Mouse (Mus musculus) left cerebral cortex, adult 2 months (tissue): ENCODE results near the gene Kirrel. TPM values are rescaled to one million over a fixed set of nuclear protein-coding genes. Genes with fewer than 3 reads are reported as not detected.
A peak's percentile ranks its signal among the peaks of the same experiment; 100 is the strongest.

Source experiments
- DNase-seq, 2 experiments: peaks; one replicate each; pipeline ENCODE4 v3.0.0; 2021 to 2022; ENCODE audit warnings: low spot score in 2 of 2, mixed read lengths in 1 of 2; ENCODE audit errors: extremely low spot score in 1 of 2
- H3K27ac ChIP-seq: fragments of 200-600 bp; 2 replicates; pipeline ENCODE4 v1.8.1; 2022
- H3K4me3 ChIP-seq: fragments of 200-600 bp; 2 replicates; pipeline ENCODE4 v1.8.1; 2022
- CTCF ChIP-seq: fragments of 200-600 bp; IDR thresholded peaks from 2 replicates; pipeline ENCODE4 v1.8.1; 2022; ENCODE audit warnings: antibody characterized with exemption, mild to moderate bottlenecking, moderate library complexity
- intact Hi-C: fragments of 180-260 bp; cut with DNase I; formaldehyde crosslinking; loops from one replicate; pipeline ENCODE4 v1.15.1; 2025
- total RNA-seq, 2 experiments: library from RNA; stranded (reverse); gene quantifications; 2 replicates each; pipeline ENCODE4 v1.2.3; 2021

Kirrel gene
- total RNA-seq, 2 experiments from 2014 or later, result 4.3 to 4.9 TPM

DNA sequence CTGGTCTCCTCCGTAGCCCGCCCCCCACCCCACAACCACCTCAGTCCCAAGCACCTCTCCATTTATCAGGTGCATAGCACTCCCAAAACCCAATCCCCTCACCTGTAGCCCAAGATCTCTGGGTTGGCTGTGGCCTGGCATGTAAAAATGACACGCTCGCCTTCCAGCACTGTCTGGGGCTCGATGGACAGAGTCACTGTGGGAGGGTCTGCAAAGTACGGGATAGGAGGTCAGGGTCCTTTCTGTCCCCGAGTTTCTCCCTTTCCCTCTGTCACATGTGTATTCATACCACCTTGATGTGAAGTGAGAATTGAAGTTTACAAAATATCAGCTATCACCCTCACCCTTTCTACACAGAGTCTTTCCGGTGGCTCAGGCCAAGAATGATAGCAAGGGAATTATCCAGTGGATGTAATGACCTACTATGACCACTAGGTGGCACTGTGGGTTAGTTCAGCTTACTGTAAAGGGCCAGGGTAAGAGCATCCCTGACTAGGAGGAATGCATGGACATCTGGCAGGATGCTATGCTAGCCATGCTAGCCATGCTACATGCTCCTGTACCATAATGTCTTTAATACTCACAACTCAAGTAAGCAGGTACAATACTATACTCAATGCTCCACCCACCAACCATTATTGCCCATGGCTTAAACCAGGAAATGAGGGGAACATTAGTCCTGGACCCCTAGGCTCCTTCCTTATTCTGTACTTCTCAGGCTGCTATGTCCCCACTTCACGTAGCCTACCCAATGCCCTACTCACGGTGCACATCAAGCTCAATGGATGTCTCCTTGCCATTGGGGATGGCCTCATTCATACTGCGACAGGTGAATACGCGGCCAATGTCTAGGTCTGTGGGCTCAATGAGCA is 84.6 kb downstream of the Kirrel start:
- peak; percentile 56 to 63 for DNase-seq
- intact Hi-C loops, result loop anchor here (1.0 to 5.0 kb wide), 3 partner anchors 58 to 407 kb away; no protein-coding TSS in a partner anchor
- peak; percentile 99 for TF ChIP-seq CTCF

DNA sequence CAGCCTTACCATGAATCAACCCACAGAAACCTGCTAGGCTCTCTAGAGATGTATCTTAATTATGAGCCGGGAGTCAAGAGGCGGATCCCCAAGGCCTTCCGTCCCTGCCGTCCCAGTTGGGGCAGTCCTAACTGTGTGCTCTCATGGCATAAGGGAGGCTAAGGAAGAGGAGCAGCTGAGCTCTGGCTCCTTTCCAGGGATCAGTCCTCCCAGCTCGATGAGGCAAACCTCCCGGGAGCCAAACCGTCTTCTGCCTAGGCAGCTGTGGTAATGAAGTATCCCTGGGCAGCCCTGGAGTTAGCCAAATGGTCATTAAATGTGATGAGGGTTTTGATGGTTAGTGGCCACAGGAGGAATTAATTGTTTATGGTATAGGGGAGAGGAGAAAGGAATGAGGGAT is 87.4 kb downstream of the Kirrel start:
- no peak for DNase-seq
- no peak for TF ChIP-seq CTCF
- Histone ChIP-seq H3K27ac (no peak overlapping the region), H3K4me3 (no peak overlapping the region)
- intact Hi-C loops, result loop anchor here (5.0 kb wide), 1 partner anchor 55 kb away; no protein-coding TSS in a partner anchor

More for the DNA sequence above, 84.6 kb downstream of the Kirrel start:
- H3K27ac ChIP-seq, result no peak overlapping the region
- no peak overlapping the region for H3K4me3 ChIP-seq

DNA sequence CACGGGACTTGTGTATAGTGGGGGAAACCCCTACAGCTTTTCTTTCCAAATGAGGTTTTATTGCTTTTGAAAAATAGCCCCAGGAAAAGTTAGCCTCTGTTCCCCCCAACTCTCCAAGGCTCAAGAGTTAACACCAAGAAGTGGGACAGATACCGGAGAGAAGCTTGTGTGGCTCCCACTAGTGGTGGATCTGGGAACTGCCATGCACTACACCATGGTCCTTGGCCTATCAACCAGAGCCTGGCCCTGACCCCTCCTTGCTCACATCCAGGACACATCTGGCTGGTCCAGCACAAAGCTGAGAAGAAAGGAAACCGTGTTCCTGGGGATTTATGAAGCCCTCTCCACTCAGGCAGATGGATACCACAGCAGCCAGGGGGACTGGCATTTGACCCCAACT is 92.3 kb downstream of the Kirrel start:
- intact Hi-C loops, result no loop called here
- Histone ChIP-seq H3K27ac (no peak overlapping the region), H3K4me3 (no peak overlapping the region)
- DNase-seq, result no peak
- TF ChIP-seq CTCF, result peak; percentile 84

DNA sequence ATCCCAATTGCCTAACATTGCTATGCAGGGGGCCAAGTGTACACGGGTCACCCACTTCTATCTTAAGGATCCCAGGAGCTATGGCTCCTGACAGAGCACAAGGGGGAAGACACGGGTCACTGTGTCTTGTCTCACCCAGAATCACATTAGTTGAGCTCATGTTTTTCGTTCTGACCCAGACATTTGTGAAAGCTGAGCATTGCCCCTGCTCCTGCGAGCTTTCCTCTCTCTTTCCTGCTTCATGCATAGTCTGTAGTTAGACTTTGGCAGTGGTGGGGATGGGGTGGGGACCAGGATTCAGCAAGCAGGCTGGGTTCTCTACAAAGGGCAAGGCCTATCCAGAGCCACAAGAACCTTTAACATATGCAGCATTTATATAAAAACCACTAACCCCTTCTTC is 94.8 kb downstream of the Kirrel start:
- Histone ChIP-seq H3K27ac (no peak overlapping the region), H3K4me3 (no peak overlapping the region)
- intact Hi-C loops, result no loop called here
- DNase-seq, result no peak
- TF ChIP-seq CTCF, result no peak

DNA sequence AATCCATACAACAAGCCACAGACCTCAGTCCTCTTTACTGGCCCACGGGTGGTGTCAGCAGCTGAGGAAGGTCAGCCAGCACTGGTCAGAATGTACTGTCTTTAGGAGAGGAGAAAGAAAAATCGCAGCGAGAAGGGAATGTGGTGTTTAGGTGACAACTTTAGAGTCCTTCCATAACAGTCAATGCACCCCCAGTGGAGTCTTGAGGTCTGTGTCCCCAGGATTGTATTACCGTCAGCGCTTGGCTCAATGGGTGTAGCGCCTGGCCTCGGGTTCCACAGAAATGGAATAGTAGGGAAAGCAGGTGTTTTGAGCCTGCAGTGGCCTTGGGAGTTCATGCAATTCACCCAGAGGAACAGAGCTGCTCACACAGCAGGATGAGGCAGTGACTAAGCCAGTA is 95.2 kb downstream of the Kirrel start:
- no peak overlapping the region for H3K27ac ChIP-seq
- no peak for DNase-seq
- no peak overlapping the region for H3K4me3 ChIP-seq
- intact Hi-C loops, result no loop called here
- no peak for TF ChIP-seq CTCF

DNA sequence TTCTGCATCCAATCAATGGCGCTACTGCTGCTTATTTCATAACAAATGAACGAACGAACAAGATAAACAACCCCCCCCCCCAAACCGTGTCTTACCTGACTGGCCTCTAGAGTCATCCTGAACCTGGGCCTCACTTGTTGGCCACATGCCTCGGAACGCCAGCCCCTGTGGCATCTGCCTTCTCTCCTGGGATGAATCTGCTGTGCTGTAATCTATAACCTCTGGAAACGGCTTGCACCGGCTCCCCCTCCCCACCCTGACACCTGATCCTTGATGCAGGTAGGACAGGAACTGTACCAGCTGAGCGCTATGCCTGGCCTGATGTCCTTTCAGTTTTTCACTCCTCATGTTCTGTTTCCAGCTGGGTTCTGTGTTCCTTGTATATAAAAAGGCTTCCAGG is 96.9 kb downstream of the Kirrel start:
- intact Hi-C loops, result no loop called here
- H3K27ac ChIP-seq, result no peak overlapping the region
- TF ChIP-seq CTCF, result no peak
- no peak overlapping the region for H3K4me3 ChIP-seq
- no peak for DNase-seq

DNA sequence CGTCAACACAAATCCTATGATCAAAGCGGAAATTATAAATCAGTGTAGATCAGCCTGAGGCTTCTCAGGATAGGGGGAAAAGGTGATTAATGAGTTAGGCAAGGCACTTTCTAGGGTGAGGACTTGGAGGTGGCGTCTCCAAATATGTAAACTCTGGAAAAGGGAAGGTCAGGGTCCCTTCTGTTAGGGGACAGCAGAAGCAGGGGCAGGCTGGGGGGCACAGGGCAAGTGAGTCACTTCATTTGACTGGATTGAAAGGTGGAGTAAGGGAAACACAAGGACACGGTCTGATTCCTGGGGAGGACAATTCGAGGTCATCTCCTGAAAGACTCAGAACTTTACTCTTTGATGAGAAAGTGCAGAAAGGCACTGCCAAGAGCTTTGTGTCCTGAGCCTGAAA is 97.6 kb downstream of the Kirrel start:
- intact Hi-C loops, result no loop called here

DNA sequence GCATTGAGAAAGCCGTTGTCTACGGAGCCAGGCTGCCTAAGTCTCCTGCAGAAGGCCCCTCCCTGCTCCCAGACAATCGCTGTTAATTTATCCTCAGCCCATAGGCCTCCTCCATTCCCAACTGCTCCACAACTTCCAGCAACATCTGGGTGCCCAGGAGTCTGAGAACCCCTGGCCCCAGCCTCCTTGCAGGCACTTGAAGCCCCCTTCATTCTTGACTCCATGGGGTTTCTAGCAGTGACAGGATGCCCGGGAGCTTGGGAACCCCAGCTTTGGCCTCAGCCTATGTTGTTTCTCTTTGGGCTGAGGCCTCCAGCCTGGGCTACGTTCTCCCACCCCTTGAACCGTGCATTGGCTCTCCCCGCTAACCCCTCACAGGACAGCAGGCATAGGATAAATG is 98.4 kb downstream of the Kirrel start:
- H3K4me3 ChIP-seq, result no peak overlapping the region
- no peak overlapping the region for H3K27ac ChIP-seq
- TF ChIP-seq CTCF, result no peak
- no peak for DNase-seq
- intact Hi-C loops, result no loop called here

More for the DNA sequence above, 97.6 kb downstream of the Kirrel start:
- no peak overlapping the region for H3K4me3 ChIP-seq
- no peak for DNase-seq
- no peak overlapping the region for H3K27ac ChIP-seq
- TF ChIP-seq CTCF, result no peak

DNA sequence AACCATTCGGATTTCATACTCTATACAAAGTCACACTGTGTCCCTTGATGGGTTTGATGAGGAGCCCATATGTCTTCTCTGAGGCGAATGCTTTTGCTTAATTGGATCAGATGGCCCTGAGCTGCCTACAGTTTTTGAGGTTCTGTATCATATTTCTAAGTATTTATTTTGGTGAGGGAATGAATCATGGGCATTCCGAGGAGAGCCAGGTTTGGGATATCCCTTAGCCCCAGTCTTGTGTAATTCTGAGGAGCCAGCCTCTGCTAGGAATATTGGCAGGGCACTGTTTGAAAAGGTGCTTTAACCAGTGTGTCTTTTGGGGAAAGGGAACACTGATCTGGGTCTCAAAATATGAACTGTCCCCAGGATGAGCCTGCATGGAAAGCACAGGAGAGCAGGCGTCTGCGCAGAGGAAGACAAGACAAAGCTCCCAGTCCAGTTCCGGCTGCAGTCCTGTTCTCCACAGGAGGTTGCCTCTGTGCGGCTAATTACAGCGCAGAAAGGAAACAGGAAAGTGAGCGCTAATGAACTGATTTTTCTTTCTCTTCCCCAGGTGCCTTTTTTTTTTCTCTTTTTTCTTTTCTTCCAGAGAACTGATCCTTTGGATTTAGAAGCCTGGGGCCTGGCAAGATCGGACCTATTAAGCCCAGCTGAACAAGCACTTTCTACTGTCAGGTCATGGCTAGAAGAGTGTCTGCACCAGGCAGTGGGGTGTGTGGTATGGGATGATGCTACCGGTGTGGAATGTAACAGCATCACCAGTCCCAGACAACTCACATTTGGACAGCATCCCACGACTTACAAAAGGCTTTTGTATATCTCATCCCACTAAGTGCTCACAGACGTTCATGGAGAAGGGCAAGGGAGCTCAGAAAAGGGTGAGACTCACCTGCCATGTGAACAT is 101.7 kb downstream of the Kirrel start:
- no peak for TF ChIP-seq CTCF
- Histone ChIP-seq H3K27ac (no peak overlapping the region), H3K4me3 (no peak overlapping the region)
- DNase-seq, result no peak
- intact Hi-C loops, result no loop called here

DNA sequence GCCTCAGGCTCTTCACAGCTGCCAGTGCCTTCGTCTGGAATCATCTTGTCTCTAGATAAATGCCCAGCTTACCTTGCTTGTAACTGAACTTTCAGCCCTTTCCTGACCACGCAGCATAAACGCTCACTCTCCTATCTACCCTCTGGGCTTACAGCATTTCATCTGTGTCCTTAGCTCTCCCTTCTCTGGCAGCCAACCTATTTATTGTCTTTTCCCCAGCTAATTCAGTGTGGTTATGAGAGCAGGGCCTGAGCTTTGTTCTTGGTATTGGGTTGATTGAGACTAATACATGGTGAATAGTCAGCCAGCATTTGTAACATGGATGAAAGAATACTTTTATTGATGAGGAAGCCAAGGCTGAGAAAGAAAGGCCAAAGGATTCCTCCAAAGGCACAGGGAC is 102.4 kb downstream of the Kirrel start:
- intact Hi-C loops, result no loop called here
- no peak for DNase-seq
- H3K4me3 ChIP-seq, result no peak overlapping the region
- no peak for TF ChIP-seq CTCF
- H3K27ac ChIP-seq, result no peak overlapping the region

DNA sequence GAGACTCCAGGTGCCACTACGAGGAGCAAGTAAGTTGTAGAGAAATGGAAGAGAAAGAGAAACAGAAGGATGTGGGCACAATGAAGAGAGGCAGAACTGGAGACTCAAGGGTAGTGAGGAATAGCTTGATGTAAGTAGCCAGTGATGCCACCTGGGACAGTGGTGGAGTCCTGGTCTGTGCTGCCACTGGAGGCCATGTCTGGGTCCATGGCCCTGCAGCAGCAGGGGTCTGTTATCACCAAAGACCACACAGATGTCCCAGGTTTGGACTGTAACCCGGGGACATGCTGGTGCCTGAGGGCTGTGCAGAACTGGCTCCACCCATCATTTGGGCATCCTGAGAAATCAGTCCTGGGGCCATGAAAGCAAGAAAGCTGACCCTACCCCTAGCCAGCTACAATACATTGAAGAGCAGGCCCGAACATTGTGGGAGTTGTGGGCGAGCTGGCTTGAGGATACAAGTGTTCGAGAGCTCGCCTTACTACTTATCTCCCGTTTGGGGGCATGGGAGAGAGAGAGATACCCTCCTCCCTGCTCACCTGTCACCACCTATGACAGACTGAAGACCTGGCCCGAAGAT is 107.1 kb downstream of the Kirrel start:
- intact Hi-C loops, result no loop called here
- DNase-seq, result no peak
- TF ChIP-seq CTCF, result no peak
- Histone ChIP-seq H3K27ac (no peak overlapping the region), H3K4me3 (no peak overlapping the region)

DNA sequence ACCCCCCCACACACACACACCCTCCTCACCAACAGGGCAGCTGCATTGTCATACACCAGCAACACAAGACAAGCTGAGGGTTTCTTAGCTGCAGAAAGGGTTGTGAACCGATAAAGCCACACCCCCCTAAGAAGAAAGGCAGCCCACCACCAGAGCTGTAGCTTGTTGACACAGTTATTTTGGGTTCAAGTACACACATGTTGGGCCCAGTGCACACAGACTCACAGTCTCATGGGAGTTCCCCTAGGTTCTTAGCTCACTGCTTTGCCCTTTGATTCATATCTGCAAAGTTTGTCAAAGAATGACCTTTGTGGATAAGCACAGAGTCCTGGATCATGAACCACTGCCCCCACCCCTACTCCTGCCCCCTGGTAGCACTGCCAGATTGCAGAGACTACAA is 120.6 kb downstream of the Kirrel start:
- TF ChIP-seq CTCF, result no peak
- DNase-seq, result no peak
- Histone ChIP-seq H3K4me3 (no peak overlapping the region), H3K27ac (no peak overlapping the region)
- intact Hi-C loops, result no loop called here
